Mouse (Mus musculus): ENCODE measurements around the gene Gnpat. TPM values are rescaled to one million over a fixed set of nuclear protein-coding genes. Genes with fewer than 3 reads are reported as not detected.

Gnpat gene
- polyA plus RNA-seq, 1 experiment, result 100 TPM

- H3K27me3 ChIP-seq (ENCODE audit: control insufficient read depth, insufficient read depth, low read length), result no peaks in the 10 kb centered on the region
- H3K27ac ChIP-seq (ENCODE audit: insufficient read depth, low read length), result no peak overlapping the region
- 37% methylated on average over 11 of the region's 11 CpGs for WGBS
- DNase-seq, result no peak
- TF ChIP-seq POLR2A (IDR thresholded peaks at IDR 0.05; ENCODE audit: borderline replicate concordance, insufficient read depth, low read length), result no peak
- TF ChIP-seq CTCF (IDR thresholded peaks at IDR 0.05; ENCODE audit: borderline replicate concordance, insufficient read depth, low read depth, low read length), result no peak
- no peak overlapping the region for H3K4me3 ChIP-seq (replicated peaks; ENCODE audit: insufficient read depth, low read depth, low read length)
- H3K4me1 ChIP-seq (ENCODE audit: control insufficient read depth, insufficient read depth, low read length), result peaks cover 45% of the 10 kb centered on the region
Measured at GRCm38 (mm10) chr8:124922490-124923089, 59.8 kb downstream of the Gnpat start.

GRCm38 (mm10) chr8:124923971-124924652 lies 61.3 kb downstream of the Gnpat start:
- H3K4me1 ChIP-seq (ENCODE audit: control insufficient read depth, insufficient read depth, low read length), result peaks cover 37% of the 10 kb centered on the region
- no peaks in the 10 kb centered on the region for H3K27me3 ChIP-seq (ENCODE audit: control insufficient read depth, insufficient read depth, low read length)
- TF ChIP-seq CTCF (IDR thresholded peaks at IDR 0.05; ENCODE audit: borderline replicate concordance, insufficient read depth, low read depth, low read length) (no peak), POLR2A (IDR thresholded peaks at IDR 0.05; ENCODE audit: borderline replicate concordance, insufficient read depth, low read length) (no peak)
- no peak overlapping the region for H3K4me3 ChIP-seq (replicated peaks; ENCODE audit: insufficient read depth, low read depth, low read length)
- 20% methylated on average over 15 of the region's 15 CpGs for WGBS
- DNase-seq, result peak in 1 of 2 experiments; percentile 55
- H3K27ac ChIP-seq (ENCODE audit: insufficient read depth, low read length), result no peak overlapping the region; the same call in 1 of the 2 replicates

GRCm38 (mm10) chr8:124925544-124926266 lies 62.9 kb downstream of the Gnpat start:
- Histone ChIP-seq H3K27me3 (ENCODE audit: control insufficient read depth, insufficient read depth, low read length) (no peaks in the 10 kb centered on the region), H3K4me3 (replicated peaks; ENCODE audit: insufficient read depth, low read depth, low read length) (no peak overlapping the region), H3K27ac (ENCODE audit: insufficient read depth, low read length) (no peak overlapping the region), H3K4me1 (ENCODE audit: control insufficient read depth, insufficient read depth, low read length) (peaks cover 44% of the 10 kb centered on the region)
- no peak for DNase-seq
- 83% methylated on average over 14 of the region's 14 CpGs for WGBS
- no peak for TF ChIP-seq CTCF (IDR thresholded peaks at IDR 0.05; ENCODE audit: borderline replicate concordance, insufficient read depth, low read depth, low read length)
- no peak for TF ChIP-seq POLR2A (IDR thresholded peaks at IDR 0.05; ENCODE audit: borderline replicate concordance, insufficient read depth, low read length)

- Histone ChIP-seq H3K27ac (ENCODE audit: insufficient read depth, low read length) (no peak overlapping the region), H3K27me3 (ENCODE audit: control insufficient read depth, insufficient read depth, low read length) (no peaks in the 10 kb centered on the region), H3K4me3 (replicated peaks; ENCODE audit: insufficient read depth, low read depth, low read length) (no peak overlapping the region), H3K4me1 (ENCODE audit: control insufficient read depth, insufficient read depth, low read length) (peaks cover 43% of the 10 kb centered on the region)
- TF ChIP-seq CTCF (IDR thresholded peaks at IDR 0.05; ENCODE audit: borderline replicate concordance, insufficient read depth, low read depth, low read length), result no peak
- TF ChIP-seq POLR2A (IDR thresholded peaks at IDR 0.05; ENCODE audit: borderline replicate concordance, insufficient read depth, low read length), result no peak
- WGBS, result 55% methylated on average over 10 of the region's 10 CpGs
- DNase-seq, result no peak
Measured at GRCm38 (mm10) chr8:124926351-124926771, 63.5 kb downstream of the Gnpat start.

- no peak overlapping the region for H3K4me3 ChIP-seq (replicated peaks; ENCODE audit: insufficient read depth, low read depth, low read length)
- 67% methylated on average over 11 of the region's 11 CpGs for whole genome bisulfite sequencing
- H3K4me1 ChIP-seq (ENCODE audit: control insufficient read depth, insufficient read depth, low read length), result peaks cover 28% of the 10 kb centered on the region
- no peak for DNase-seq
- TF ChIP-seq POLR2A (IDR thresholded peaks at IDR 0.05; ENCODE audit: borderline replicate concordance, insufficient read depth, low read length) (no peak), CTCF (IDR thresholded peaks at IDR 0.05; ENCODE audit: borderline replicate concordance, insufficient read depth, low read depth, low read length) (no peak)
- no peak overlapping the region for H3K27ac ChIP-seq (ENCODE audit: insufficient read depth, low read length)
- no peaks in the 10 kb centered on the region for H3K27me3 ChIP-seq (ENCODE audit: control insufficient read depth, insufficient read depth, low read length)
Measured at GRCm38 (mm10) chr8:124929006-124929405, 66.2 kb downstream of the Gnpat start.

GRCm38 (mm10) chr8:124930086-124930485 lies 67.3 kb downstream of the Gnpat start:
- 46% methylated on average over 13 of the region's 13 CpGs for WGBS
- TF ChIP-seq CTCF (IDR thresholded peaks at IDR 0.05; ENCODE audit: borderline replicate concordance, insufficient read depth, low read depth, low read length) (no peak), POLR2A (IDR thresholded peaks at IDR 0.05; ENCODE audit: borderline replicate concordance, insufficient read depth, low read length) (no peak)
- no peak for DNase-seq
- H3K27me3 ChIP-seq (ENCODE audit: control insufficient read depth, insufficient read depth, low read length), result no peaks in the 10 kb centered on the region
- H3K4me1 ChIP-seq (ENCODE audit: control insufficient read depth, insufficient read depth, low read length), result peaks cover 23% of the 10 kb centered on the region
- H3K27ac ChIP-seq (ENCODE audit: insufficient read depth, low read length), result no peak overlapping the region
- no peak overlapping the region for H3K4me3 ChIP-seq (replicated peaks; ENCODE audit: insufficient read depth, low read depth, low read length)

- TF ChIP-seq POLR2A (IDR thresholded peaks at IDR 0.05; ENCODE audit: borderline replicate concordance, insufficient read depth, low read length), result no peak
- TF ChIP-seq CTCF (IDR thresholded peaks at IDR 0.05; ENCODE audit: borderline replicate concordance, insufficient read depth, low read depth, low read length), result no peak
- Histone ChIP-seq H3K27ac (ENCODE audit: insufficient read depth, low read length) (no peak overlapping the region), H3K4me3 (replicated peaks; ENCODE audit: insufficient read depth, low read depth, low read length) (no peak overlapping the region), H3K4me1 (ENCODE audit: control insufficient read depth, insufficient read depth, low read length) (peaks cover 23% of the 10 kb centered on the region), H3K27me3 (ENCODE audit: control insufficient read depth, insufficient read depth, low read length) (no peaks in the 10 kb centered on the region)
- 66% methylated on average over 4 of the region's 4 CpGs for WGBS
- DNase-seq, result no peak
Measured at GRCm38 (mm10) chr8:124930649-124931048, 67.8 kb downstream of the Gnpat start.
